Mouse (Mus musculus): ENCODE results near the gene Defb38.

The Defb38 gene

DNA sequence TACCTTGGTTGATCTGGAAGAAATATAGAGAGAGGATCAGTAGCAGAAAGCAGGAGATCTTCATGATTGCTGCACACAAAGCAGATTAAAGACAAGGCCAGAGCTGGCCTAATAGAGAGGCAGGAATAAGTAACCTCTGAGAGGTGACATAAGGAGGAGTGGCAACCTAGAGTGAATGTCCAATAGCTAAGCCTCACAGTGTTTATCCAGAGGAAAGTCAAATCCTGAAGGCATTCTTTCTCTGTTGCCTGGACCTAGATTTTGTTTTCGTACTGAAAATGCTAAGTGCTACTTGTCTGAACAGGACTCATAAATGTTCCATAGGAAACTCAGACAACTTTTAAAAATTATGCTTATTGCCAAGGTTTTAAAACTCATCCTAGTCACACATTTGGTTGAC is at the start of gene Defb38:
Defb38 (minus strand) TSS at position 101 of the 400 bp plus-strand sequence.
- DNase-seq (ENCODE audit: low spot score in 2 of 2), result no peak

DNA sequence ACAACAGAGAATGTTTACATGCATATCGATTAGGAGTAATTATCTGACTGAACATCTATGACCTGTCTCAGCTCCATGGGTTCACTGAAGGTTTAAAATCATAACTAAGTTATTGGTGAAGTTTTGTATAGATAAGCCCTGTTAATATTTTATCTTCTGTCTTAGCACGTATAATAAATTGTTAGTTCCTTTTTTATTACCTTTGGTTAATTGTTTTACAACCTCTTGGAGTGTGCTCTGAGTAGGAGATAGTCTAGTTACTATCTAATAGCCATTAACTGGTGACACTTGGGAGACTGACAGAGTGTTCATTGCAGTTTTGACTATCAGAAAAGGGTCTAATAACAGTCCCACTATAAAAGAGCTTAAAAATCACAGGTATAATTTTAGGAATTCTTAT is 39.6 kb upstream of the Defb38 start:
- no peak for DNase-seq (ENCODE audit: low spot score in 2 of 2)

GRCm38 (mm10) chr8:19064710-19065109 is 38.3 kb upstream of the Defb38 start, which contains the start of gene Defb39:
TSS of gene Defb39 (minus strand) at chr8:19064810.
- DNase-seq (ENCODE audit: low spot score in 2 of 2), result no peak

- no peak for DNase-seq (ENCODE audit: low spot score in 2 of 2)
Observed at GRCm38 (mm10) chr8:19062891-19063290, 36.5 kb upstream of the Defb38 start.

- DNase-seq (ENCODE audit: low spot score in 2 of 2), result no peak
Observed at GRCm38 (mm10) chr8:19045242-19045641, 18.9 kb upstream of the Defb38 start.
